Mouse (Mus musculus) embryo, embryonic 10 days (tissue): Measurements from ENCODE around the gene Mmp15.

Experiments
- DNase-seq: peaks from one replicate; pipeline ENCODE4 v3.0.0-alpha.2; 2015; ENCODE audit warnings: low spot score

The Mmp15 gene

DNA sequence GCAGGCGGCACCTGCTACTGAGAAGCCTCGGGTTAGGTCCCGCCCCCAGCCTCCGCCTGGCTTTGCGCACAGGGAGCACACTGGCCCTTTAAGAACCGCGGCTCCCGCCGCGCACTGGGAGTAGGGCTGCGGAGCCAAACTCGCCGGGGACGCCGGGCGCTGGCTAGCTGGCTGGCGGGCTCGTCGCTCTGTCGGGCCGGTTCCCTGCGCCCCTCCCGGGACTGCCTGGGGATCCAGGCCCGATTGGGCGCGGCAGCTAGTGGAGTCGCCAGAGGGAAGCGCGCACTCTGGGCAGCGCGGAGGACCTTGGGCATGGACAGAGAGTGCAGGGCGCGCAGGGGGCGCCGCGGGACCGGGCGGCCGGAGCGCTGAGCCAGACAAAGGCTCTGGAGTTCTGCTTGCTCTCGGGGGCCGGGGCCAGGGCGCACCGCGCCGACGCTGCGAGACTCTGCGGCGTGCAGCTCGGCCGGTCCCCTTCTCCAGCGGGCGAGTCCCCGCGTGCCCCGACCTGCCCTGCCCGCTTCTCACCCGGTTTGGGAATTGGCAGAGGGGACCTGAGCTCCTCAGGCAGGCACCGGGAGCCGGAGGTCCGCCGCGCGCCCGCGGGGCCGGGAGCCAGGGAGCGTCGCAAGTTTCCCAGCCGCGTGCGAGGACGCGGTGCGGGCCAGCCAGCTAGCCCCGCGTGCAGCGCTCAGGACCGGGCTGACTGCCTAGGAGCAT is at the start of gene Mmp15:
TSS of gene Mmp15 (plus strand) at position 118 of the 720 bp plus-strand sequence.
- peak; percentile 75 for DNase-seq

- peak; percentile 45 for DNase-seq
These were observed 49.7 kb upstream of the Mmp15 start for GRCm38 (mm10) chr8:95302410-95302809.

DNA sequence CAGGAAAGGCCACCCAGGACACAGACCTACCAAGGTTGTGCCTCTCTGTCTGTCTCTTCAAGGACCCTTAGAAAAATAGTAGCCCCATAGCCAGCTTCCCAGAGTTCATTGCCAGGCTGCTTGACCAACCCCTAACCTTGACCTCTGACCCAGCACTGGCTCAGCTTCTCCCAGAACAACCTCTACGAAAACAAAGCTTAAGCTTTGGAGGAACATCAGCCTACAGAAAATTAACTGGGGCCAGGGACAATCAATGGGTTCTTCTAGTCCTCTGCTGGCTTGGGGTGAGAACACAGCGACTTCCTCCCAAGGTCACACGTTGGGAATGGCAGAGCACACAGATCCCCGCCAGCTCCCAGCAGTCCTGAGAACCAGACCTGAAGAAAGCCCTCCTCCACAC is 46.5 kb upstream of the Mmp15 start:
- no peak for DNase-seq

DNA sequence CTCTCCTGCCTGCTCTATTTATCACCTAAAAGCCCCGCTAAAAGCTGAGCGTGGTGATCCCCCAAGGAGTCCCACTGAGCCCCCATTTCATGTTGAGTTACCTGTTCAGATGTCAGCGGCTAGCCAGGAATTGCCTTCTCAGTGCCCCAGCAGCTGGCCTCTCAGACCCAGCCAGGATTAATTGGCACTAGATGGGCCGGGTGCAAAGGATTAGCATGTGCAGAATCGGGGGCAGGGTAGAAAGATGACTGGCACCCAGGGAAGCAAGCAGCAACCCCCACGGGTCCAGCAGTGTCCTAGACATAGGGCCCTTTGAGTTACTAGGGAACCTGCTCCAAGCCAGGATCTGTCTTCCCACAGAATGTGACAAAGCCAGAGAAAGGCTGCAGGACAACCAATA is 45.6 kb upstream of the Mmp15 start, which contains the start of gene Cngb1:
TSS of gene Cngb1 (minus strand) at position 155 of the 400 bp plus-strand sequence.
- DNase-seq: no peak

DNA sequence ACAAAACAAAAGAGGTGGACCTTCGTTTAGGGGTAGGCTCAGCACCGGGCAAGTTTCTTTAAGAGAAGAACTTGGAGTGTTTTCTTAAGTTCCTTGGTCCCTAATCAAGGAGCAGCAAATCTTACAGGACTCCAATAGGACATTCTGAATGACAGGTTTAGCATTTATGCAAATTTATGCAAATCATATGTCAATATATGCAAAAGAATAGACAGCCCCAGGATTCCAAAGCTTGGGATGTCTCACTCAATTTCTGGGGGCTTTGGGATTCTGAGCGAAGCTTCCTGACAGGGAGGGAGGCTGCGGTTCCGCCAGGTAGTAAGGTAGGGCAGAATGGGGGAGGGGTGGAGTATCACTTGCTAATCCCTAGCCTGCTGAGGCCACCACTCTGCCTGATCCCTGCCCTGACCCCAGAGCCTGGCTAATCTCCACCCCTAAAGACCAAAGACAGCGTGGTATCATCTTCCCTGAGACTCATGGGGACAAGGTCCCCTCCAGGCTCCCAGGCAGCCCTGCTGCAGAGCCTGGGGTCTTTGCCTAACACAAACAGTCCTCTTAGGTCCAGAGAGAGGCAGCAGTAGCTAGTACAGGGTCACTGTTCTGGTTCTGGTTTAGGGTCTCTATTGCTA is 41.6 kb upstream of the Mmp15 start, which contains the start of gene Tepp:
TSS of gene Tepp (plus strand) at position 225 of the 629 bp plus-strand sequence.
- no peak for DNase-seq

- no peak for DNase-seq
These were observed 39.2 kb upstream of the Mmp15 start for GRCm38 (mm10) chr8:95312836-95313235.

- DNase-seq: no peak
These were observed 38.2 kb upstream of the Mmp15 start for GRCm38 (mm10) chr8:95313857-95314256.

DNA sequence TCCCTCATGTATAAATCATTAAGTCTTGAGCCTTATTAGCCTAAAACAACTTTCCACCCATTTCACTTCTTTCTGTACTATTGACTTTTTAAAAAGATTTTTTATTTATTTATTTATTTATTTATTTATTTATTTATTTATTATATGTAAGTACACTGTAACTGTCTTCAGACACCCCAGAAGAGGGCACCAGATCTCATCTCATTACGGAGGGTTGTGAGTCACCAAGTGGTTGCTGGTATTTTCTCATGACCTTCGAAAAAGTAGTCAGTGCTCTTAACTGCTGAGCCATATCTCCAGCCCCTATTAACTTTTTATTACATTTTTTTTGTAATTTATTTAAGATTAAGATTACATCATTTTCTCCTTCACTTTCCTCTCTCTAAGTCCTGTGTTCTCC is 37.4 kb upstream of the Mmp15 start:
- DNase-seq: no peak

- no peak for DNase-seq
These were observed 36.7 kb upstream of the Mmp15 start for GRCm38 (mm10) chr8:95315350-95315749.

DNA sequence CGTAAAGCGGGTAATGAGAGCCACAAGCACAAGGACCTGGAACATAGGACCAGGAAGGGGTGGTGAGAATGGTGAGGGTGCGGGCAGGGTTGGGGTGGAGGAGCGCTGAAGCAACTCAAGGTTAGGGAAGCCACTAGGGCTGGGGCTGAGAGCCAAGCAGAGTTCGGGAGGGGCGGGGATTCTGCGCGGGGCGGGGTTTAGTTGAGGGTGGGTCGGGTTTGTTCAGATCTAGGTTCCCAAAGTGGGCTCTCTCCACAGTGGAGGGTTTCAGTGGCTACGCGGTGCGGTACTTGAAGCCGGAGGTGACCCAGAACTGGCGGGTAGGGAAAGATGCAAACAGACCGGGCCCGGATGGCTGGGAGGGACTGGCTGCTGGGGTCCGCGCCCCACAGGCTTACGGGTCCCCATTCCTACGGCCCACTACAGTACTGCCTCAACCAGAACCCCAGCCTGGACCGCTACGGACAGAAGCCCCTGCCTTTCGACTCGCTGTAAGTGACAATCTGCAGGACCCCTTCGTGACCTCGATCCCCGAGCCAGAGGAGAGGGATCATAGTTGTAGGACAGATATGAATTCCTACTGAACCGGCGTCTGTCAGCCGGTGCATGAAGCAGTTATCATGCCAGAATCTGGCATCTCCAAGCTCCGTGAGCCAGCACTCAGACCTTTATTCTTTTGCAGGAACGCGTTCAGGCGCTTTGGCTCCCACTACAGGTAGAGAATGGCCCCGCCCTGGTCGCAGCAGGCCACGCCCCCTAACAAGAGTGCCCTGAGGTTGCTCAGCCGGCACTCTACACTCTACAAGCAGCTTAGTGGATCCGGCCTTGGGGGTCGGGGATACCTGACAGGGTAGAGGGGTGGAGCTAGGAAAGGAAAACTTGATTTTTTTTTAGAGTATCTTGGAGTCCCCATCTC is 31.6 kb upstream of the Mmp15 start:
- DNase-seq: peak; percentile 71

DNA sequence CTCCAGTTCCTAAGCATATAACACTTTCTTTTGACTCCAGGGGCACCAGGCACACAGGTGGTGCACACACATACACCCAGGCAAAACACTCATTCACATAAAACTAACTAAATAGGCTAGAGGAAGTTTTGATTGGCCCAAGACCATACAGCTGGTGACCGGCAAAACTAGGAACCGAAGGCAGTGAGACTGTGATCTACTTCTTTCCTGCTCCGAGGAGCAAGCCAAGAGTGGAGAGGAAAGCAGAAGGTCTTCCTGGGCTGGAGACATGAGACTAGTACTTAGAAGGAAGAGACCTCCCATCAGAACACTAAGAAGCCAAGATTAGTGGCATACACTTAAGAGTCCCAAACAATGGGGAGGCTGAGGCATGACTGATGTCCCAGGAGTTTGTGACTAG is 28.9 kb upstream of the Mmp15 start:
- DNase-seq: no peak

GRCm38 (mm10) chr8:95324646-95325045 is 27.4 kb upstream of the Mmp15 start:
- no peak for DNase-seq

DNA sequence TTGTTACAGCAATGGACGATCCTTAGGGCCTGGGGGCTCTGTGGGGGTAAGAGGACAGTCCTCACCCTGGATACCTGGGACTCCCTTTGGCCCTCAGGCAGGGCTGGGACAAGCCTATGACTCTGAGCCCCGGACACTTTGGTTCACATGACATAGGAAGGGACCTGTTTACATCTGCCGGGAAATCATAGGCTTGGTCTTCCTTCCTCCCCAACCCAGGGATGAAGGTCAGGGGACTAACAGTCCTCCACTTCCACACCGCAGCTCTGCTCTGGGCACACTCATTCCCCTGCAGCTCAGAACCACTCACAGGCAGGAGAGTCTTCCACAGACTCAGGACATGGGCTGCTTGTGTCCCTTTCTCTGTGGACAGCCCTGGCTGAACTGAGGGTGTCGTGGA is 25.2 kb upstream of the Mmp15 start:
- no peak for DNase-seq

- no peak for DNase-seq
These were observed 24.1 kb upstream of the Mmp15 start for GRCm38 (mm10) chr8:95327866-95328465.

DNA sequence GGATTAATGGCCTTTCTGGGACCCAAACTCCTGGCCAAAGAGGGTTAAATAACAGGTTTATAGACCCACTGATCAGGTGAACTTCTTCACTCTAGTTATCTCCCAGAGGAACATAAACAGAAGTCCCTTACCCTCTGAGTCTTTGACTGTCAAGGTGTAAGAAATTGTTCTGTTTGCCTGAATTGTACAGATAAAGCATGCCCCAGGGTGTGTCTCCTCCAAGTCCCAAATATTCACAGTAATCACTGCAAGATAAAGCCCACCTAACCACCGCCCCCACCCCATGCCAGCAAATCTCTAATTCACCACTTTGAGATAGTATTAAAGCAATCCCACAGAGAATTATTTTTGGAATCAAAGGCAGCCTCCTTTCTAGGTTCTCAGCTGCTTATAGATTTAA is 21.7 kb upstream of the Mmp15 start:
- no peak for DNase-seq

DNA sequence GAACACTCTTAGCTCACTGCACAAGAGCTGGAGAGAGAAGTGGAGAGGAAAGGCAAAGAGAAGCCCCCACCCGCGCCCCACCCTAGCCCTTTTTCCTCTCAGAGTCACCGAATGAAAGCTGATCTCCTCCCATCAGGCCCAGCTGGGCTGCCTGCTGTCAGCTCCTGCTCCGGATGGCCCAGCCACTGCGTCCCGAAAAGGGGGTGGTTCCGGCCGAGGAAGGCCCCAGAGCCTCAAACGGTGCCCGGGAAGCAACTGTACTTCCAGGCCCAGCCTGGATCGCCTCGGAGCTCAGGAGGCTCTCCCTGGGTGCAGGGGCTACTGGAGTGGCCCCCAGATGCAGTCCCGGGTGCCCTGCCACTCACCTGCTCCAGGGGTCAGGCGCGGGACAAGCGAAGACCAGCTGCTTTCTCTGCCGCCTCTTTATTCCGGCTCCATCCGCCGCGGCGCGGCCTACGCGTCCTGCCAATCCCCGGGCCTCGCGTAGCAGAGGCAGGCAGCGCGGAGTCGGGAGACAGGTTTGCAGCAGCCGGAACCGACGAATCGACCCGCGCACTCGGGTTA is 20.8 kb upstream of the Mmp15 start:
- peak; percentile 76 for DNase-seq

GRCm38 (mm10) chr8:95331720-95332436 is 20.2 kb upstream of the Mmp15 start, which contains the start of the genes Zfp319 and Usb1:
Gene Zfp319 (minus strand): TSS chr8:95331950.
Gene Usb1 (plus strand): TSS chr8:95332284.
- peak; percentile 95 for DNase-seq

- DNase-seq: no peak
These were observed 19.4 kb upstream of the Mmp15 start for GRCm38 (mm10) chr8:95332437-95333199.

- no peak for DNase-seq
These were observed 16.4 kb upstream of the Mmp15 start for GRCm38 (mm10) chr8:95335706-95336105.

- DNase-seq: no peak
These were observed 15.7 kb upstream of the Mmp15 start for GRCm38 (mm10) chr8:95336363-95336762.
